Mouse (Mus musculus) liver (tissue): Measurements from ENCODE around the gene Dnajc28.

ENCODE experiments used
- DNase-seq: peaks from one replicate; pipeline ENCODE4 v3.0.0-alpha.2; 2020; ENCODE audit warnings: mixed read lengths

Gene Dnajc28

GRCm38 (mm10) chr16:91630584-91630983, 11.8 kb upstream of the Dnajc28 start:
- DNase-seq, result no peak

DNA sequence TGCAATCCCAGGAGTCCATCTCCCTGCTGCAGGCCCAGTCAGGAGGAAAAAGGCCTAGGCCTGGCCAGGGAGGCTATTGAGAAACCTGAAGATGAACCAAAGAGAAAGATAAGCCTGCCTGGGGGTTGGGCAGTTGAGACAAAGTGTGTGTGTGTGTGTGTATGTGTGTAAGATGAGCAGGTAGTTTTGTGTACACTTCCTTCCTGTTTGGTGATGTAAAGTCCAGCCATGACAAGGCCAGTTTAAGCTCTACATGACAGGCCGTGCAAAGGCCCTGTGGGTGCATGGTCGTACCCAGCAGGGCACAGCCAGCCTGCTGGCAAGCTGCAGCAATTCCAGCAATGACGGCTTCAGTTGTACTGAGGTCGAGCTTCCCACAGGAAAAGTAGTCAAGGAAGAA, 10.9 kb upstream of the Dnajc28 start:
- no peak for DNase-seq

GRCm38 (mm10) chr16:91628673-91629072, 9.8 kb upstream of the Dnajc28 start:
- DNase-seq, result no peak

DNA sequence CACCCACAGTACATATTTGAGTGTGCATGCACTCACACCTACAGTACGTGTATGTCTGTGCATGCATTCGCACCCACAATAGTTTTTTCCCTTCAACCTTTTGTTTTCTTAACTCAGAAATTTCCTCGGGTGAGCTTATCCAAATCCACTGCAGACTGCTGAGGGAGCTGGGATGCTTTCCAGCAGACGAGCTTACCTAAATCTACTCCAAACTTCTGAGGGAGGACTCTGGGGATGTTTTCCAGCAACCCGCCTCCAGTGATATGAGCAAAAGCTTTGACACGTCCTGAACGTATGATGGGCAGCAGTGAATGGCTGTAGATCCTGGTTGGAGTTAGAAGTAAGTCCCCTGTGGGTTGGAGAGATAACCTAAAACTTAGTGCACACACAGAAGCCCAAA, 9.0 kb upstream of the Dnajc28 start:
- no peak for DNase-seq

GRCm38 (mm10) chr16:91623074-91623473, 4.2 kb upstream of the Dnajc28 start:
- no peak for DNase-seq

GRCm38 (mm10) chr16:91620991-91621390, 2.2 kb upstream of the Dnajc28 start:
- DNase-seq, result no peak

- DNase-seq, result no peak
Observed at GRCm38 (mm10) chr16:91620185-91620584, 1.4 kb upstream of the Dnajc28 start.

DNA sequence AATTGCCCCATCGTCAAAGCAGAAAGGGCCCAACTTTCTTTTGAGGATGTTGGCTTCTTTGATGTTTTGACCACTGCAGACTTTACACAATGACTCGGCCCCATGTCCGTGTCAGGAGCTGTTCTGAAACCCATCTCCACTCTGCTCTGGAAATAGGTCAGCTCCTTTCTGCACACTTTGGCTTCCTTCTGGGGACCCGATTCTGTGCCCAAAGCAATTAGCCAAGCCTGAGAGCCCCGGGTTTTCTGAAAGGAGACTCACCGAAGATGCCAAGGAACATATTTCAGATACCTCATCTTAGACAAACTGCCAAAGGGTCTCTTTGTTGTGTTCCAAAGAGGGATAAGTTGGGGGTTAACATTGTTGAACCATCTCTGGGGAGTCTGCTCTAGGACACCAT, 4.3 kb downstream of the Dnajc28 start:
- no peak for DNase-seq

DNA sequence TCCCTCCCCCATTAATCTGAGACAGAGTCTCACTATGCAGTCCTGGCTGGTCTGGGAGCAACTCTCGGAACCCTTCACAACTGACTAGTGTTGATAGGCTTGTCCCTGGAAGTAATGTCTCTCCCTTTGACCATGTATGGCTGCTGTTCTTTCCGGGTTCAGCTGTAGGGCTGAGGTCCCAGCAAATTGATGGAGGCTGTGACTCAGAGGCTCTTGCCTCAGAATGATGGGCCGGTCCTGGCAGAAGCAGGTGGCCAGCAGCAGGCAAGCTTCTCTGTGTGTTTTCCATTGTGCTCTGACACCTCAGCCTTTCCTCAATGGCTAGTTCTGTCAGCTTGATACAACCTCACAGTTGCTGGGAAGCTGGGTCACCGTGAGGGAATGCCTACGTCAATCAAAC, 6.3 kb downstream of the Dnajc28 start:
- DNase-seq, result no peak

DNA sequence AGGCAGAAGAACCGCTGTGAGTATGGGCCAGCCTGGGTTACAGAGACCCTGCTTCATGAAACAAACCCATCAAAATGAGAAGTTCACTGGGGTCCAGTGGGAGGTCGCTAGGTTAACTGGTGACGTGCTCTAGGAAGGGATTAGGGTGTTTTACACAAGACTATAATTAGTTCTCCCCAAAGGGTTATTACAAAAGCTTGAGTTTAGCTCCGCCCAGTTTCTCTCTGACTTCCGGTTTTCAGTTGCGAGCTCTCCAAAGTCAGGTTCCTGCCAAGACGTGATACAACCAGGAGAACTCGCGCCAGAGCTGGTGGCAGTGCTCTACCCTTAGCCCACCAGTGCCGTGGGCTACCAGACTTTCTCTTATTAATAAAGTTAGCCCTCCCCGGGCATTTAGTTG, 7.6 kb downstream of the Dnajc28 start:
- no peak for DNase-seq

DNA sequence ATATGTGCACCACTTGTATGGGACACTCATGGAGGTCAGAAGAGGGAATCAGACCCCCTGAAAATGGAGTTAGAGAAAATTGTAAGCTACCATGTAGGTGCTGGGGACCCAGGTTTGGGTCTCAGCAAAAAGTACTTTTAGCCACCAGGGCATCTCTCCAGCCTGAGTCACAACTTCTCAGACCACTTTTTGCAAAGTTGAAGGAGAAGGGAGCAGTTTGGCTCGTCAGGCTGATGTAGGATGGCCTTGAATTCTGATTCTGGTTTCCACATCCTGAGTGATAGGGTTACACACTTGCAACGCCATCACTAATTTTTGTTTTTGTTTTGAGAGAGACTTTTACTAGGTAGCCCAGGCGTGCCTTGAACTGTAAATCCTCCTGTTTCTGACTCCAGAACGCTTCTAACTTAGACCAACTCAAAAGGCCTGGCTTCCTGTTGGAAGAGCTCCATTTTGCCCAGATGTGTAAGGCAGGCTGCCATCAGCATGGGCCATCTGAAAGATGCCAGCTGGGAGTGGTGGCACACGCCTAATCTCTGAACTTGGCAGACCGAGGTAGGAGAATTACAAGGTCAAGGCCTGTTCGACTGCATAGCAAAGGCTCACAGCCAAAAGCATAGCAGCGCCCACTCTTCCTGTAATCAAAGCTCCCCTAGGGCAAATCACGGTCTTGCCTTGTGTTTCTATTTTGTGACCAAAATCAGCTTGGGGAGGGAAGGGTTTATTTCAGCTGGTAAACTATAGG, 9.2 kb downstream of the Dnajc28 start:
- no peak for DNase-seq

DNA sequence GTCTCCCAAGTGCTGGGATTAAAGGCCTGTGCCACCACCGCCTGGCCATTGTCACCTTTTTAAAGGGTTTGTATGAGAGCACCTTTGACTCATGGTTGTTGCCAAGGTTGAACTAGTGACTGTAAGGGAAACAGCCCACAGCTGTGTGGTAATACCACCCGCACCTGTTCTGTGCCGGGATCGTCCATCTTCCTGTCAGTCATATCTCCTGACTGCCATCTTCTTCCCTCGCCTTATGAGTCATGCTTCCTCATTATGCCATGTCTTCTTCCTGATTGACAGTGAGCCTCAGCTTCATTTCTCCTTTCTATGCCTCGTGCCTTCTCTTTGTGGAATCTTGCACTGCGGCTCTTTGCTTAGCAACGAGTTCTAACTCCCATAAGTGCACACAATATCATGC, 11.9 kb downstream of the Dnajc28 start:
- DNase-seq, result no peak

DNA sequence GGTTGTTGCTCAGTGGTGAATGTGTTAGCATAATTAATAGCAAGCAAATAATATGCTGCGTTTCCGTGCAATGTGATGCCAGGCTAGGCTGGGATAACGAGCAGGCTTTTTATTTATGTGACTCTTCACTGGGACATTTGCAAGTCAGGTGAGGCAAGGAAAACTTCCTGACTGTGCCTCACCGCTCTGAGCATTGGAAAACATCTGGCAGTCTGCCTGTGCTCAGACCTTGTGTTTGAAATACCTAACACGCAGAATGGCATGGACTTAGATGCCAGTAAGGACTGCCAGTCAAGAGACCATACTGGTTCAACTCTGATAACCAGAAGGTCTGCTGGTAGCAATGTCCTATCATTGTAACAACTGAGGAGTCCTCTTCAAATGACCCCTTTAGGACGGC, 13.7 kb downstream of the Dnajc28 start:
- no peak for DNase-seq

DNA sequence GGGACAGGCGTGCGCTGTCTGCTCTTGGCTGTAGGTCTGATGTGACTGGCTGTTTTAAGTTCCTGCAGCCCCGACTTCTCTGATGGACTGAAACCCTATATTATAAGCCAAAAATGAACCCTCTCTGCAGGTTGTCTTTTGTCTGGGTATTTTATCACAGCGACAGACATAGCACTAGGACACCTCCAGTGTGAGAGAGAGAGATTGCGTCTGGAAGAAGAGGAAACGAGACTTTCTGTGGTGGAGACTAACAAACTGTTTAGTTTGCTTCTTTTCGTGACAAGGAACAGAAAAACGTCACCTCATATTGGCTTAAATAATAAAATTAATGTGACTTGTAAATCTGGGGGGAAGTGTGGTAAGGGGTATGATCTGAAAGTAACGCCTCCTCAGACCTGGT, 17.1 kb downstream of the Dnajc28 start:
- DNase-seq, result no peak

DNA sequence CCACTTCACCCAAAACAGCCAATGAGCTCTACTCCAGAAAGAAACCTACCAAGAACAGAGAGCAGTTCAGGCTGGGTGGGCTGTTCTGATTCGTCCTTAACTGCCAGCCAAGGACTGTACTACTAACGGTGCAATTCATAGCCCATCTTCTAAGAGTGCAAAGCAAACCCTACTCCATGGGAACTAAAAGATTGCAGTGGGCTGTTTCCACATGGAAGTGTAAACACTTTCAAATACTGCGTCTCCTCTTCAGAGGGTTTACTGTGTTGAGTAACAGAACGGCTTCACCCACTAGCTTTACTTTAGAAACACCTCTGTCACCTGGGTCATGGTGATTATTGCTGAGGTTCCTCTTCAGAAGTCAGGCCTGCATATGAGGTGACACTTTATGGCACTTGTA, 17.7 kb downstream of the Dnajc28 start:
- DNase-seq, result no peak

DNA sequence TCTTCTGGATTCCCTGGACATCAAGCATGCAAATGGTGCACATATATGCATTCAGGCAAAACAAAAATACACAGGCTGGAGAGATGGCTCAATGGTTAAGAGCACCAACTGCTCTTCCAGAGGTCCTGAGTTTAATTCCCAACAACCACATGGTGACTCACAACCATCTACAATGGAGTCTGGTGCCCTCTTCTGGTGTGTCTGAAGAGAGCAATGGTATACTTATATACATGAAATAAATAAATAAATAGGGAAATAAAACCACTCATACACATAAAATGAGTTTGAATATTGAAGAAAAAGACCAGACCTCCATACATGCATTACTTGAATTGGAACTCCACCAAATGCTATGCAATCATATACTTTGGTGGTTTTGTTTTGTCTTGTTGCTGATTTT, 19.6 kb downstream of the Dnajc28 start:
- no peak for DNase-seq

- DNase-seq, result peak; percentile 100
Observed at GRCm38 (mm10) chr16:91597672-91598010, 21.2 kb downstream of the Dnajc28 start, which contains the start of gene Tmem50b. Gene Tmem50b (minus strand): TSS chr16:91597800.

DNA sequence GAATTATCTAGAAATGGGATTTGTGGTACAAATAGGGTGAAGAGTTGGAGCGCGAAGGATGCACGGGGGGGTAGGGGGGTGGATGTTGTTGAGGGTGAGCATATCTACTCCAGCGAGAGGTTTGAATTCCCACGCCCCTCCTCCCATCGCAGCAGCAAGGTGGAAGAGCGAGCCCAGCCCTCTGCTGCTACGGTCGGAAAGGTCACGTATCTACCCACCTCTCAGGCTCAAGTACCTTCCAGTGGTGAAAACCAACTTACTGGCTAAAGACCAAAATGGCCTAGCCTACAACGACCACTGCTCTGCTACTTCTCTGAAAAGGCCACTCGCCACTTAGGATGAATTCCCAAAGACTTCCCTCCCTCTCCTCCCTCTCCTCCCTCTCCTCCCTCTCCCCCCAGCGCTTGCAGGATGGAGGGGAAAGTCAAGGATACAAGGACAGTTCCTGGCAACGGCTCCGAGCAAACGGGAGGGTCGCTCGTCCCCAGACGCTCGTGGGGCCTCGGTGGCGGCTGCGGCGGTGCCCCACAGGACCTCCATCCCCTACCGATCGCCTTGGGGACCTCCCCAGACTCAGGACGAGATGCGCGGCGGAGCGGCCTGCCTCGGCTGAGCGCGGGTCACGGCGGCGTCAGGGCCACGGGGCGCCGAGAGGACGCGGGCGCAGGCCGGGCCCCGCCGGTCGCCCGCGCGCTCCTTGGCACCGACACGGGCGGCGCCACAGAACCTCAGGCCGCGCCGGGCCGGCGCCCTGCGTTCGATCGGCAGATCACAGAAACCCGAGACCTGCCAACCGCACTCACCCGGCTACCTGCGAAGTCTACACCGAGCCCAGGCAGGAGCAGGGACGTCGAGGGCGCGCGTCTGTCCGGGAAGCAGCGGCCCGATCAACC, 21.8 kb downstream of the Dnajc28 start:
- peak; percentile 32 for DNase-seq

GRCm38 (mm10) chr16:91596397-91596778, 22.4 kb downstream of the Dnajc28 start:
- DNase-seq, result no peak

- no peak for DNase-seq
Observed at GRCm38 (mm10) chr16:91595076-91595475, 23.8 kb downstream of the Dnajc28 start.

DNA sequence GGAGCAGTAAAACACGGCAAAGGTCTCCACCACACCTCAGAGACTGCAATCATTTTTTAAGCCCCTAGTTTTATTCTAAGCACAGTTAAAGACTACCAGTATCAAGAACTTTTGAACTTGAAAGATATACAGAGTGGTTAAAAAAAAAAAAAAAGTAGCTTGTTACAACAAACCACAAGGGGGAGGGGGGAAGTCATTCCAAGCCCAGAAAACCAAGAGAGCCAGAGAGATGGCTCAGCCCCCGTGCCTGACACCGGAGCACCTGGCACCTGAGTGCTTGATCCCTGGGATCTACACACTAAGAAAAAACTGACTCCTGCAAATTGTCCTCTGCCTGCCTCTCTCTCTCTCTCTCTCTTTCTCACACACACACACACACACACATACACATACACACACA, 25.6 kb downstream of the Dnajc28 start:
- no peak for DNase-seq

DNA sequence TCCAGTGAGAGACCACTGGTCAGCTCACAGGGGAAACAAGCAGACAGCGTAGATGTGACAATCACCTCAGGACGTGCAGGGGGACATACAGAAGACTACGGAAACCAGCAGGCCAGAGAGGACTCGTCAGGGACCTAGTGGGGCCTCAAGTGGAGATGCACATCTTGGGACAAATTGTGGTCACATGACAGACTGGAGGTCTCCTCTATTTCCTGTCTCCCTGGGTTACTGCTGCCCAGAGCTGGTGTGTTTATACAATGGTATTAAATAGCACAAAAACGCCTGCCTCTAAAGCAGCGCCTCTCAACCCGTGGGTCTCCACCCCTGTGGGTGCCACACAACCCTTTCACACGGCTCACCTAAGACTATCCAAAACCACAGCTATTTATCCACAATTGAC, 26.7 kb downstream of the Dnajc28 start:
- DNase-seq, result no peak

- DNase-seq, result no peak
Observed at GRCm38 (mm10) chr16:91588703-91589102, 30.1 kb downstream of the Dnajc28 start.

- DNase-seq, result no peak
Observed at GRCm38 (mm10) chr16:91587730-91588453, 30.9 kb downstream of the Dnajc28 start.
